Mouse (Mus musculus) urinary bladder, postnatal 0 days (tissue): Measurements from ENCODE around the gene Nmi. TPM values are rescaled to one million over a fixed set of nuclear protein-coding genes. Genes with fewer than 3 reads are reported as not detected.

Experiments used
- polyA plus RNA-seq: library from polyadenylated mRNA; unstranded; fragments of >200 nt; fragmentation: Nextera tagmentation; extraction: Ambion mirVana; gene quantifications from 2 replicates; pipeline ENCODE4 v1.2.1, GENCODE M21; 2015

Nmi gene
- 18.1 and 18.8 TPM in 2 replicates for polyA plus RNA-seq

DNA sequence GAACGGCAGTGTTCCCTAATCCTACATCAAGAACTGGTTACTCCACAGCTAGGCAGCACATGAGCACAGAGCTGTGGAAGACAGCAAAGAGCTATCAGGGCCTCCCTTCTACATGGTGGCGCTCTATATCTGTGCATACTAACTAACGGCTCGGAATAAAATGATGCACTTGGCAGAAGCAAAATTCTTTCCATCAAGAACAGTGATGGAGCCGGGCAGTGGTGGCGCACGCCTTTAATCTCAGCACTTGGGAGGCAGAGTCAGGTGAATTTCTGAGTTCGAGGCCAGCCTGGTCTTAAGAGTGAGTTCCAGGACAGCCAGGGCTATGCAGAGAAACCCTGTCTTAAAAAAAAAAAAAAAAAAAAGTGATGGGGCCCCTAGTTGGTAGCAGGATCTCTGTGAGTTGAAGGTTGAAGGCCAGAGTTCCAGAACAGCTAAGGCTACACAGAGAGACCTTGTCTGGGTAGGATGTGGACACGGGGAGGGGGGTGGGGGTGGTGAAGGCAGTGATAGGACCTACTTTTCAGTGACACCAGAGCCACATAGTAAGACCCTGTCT lies at the start of gene Nmi:
Gene Nmi, minus strand, starts transcription at position 85 of the 559 bp plus-strand sequence.

GRCm38 (mm10) chr2:51934574-51935334 lies 38.5 kb downstream of the Nmi start, which contains the start of gene Rbm43:
TSS of gene Rbm43 (minus strand) at chr2:51935163.

Other genes starting within 250 kb of the Nmi start
- gene Rbm43, start 38.3 kb downstream of the Nmi start, polyA plus RNA-seq, result 8.7 and 10.3 TPM in 2 replicates
- 11.0 and 15.7 TPM in 2 replicates for gene Tnfaip6, start 64.5 kb upstream of the Nmi start, polyA plus RNA-seq
- gene Rif1, start 99.3 kb upstream of the Nmi start, polyA plus RNA-seq, result 9.3 and 13.0 TPM in 2 replicates